Mouse (Mus musculus): ENCODE results near the gene Son.

DNA sequence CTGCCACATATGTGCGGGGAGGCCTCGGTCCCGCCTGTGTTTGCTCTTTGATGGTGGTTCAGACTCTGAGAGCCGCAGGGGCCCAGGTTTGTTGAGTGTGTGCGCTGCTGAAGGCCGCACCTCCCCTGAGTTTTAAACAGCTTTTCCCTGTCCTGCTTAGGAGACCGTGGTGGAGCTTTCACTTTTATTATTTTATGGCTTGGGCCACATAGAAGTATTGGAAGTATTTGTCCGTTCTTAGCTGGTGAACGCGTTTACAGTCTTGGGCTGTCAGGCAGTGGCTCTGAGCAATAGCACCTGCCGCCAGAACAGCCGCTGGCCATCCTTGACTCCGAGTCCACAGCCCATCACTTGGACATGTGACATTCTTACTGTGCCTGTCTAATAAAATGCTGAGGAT is 54.6 kb downstream of the Son start:
- no peak for TF ChIP-seq ZNF384 (IDR thresholded peaks at IDR 0.05; ENCODE audit: low read depth, low read length)
- no peak for TF ChIP-seq MAFK (IDR thresholded peaks at IDR 0.05; ENCODE audit: insufficient read depth, low read depth, low read length)
- no peak for TF ChIP-seq CHD2 (IDR thresholded peaks at IDR 0.05; ENCODE audit: low read depth, low read length)
- no peak for TF ChIP-seq HCFC1 (IDR thresholded peaks at IDR 0.05; ENCODE audit: borderline replicate concordance, insufficient read depth, low read length)
